Mouse (Mus musculus) frontal cortex, adult (tissue): ENCODE data around the gene Tdo2.

ENCODE experiments used
- ATAC-seq: cut with Nextera tagmentation; 2 replicates; pipeline ENCODE4 v1.9.2; 2017; ENCODE audit warnings: mild to moderate bottlenecking, moderate library complexity, mixed read lengths; ENCODE audit not compliant: low TSS enrichment

Tdo2 gene

GRCm38 (mm10) chr3:81976102-81976501 lies at the start of gene Tdo2:
TSS of gene Tdo2 (minus strand) at chr3:81976202.
- ATAC-seq, result no peak

GRCm38 (mm10) chr3:82023065-82023464 lies 47.1 kb upstream of the Tdo2 start:
- peak; percentile 66 for ATAC-seq

GRCm38 (mm10) chr3:82022421-82022920 lies 46.5 kb upstream of the Tdo2 start:
- no peak for ATAC-seq

- no peak for ATAC-seq
Measured at GRCm38 (mm10) chr3:82014148-82014703, 38.2 kb upstream of the Tdo2 start.

GRCm38 (mm10) chr3:82007002-82007401 lies 31.0 kb upstream of the Tdo2 start:
- ATAC-seq, result no peak

GRCm38 (mm10) chr3:81995988-81996387 lies 20.0 kb upstream of the Tdo2 start:
- ATAC-seq, result 0 out of 2 replicates have a peak, but pooled peaks have one; percentile 44

- ATAC-seq, result no peak
Measured at GRCm38 (mm10) chr3:81995371-81995770, 19.4 kb upstream of the Tdo2 start.

GRCm38 (mm10) chr3:81990531-81990930 lies 14.5 kb upstream of the Tdo2 start:
- no peak for ATAC-seq

GRCm38 (mm10) chr3:81989692-81990141 lies 13.7 kb upstream of the Tdo2 start:
- ATAC-seq, result no peak

GRCm38 (mm10) chr3:81987628-81988027 lies 11.6 kb upstream of the Tdo2 start:
- no peak for ATAC-seq

- ATAC-seq, result no peak
Measured at GRCm38 (mm10) chr3:81986103-81986502, 10.1 kb upstream of the Tdo2 start.

GRCm38 (mm10) chr3:81985100-81985499 lies 9.1 kb upstream of the Tdo2 start:
- no peak for ATAC-seq

GRCm38 (mm10) chr3:81983120-81983895 lies 7.3 kb upstream of the Tdo2 start:
- ATAC-seq, result no peak

GRCm38 (mm10) chr3:81981990-81982389 lies 6.0 kb upstream of the Tdo2 start, which contains the start of gene Asic5:
TSS of gene Asic5 (plus strand) at chr3:81982290.
- ATAC-seq, result no peak

- no peak for ATAC-seq
Measured at GRCm38 (mm10) chr3:81981576-81981975, 5.6 kb upstream of the Tdo2 start.

GRCm38 (mm10) chr3:81975607-81976006 lies 395 bp downstream of the Tdo2 start:
- ATAC-seq, result no peak

GRCm38 (mm10) chr3:81964596-81964995 lies 11.4 kb downstream of the Tdo2 start:
- no peak for ATAC-seq

GRCm38 (mm10) chr3:81963768-81964167 lies 12.2 kb downstream of the Tdo2 start:
- ATAC-seq, result peak; percentile 74

- ATAC-seq, result no peak
Measured at GRCm38 (mm10) chr3:81961336-81961735, 14.7 kb downstream of the Tdo2 start.

- ATAC-seq, result no peak
Measured at GRCm38 (mm10) chr3:81957484-81957883, 18.5 kb downstream of the Tdo2 start.

- ATAC-seq, result no peak
Measured at GRCm38 (mm10) chr3:81951785-81952184, 24.2 kb downstream of the Tdo2 start.

GRCm38 (mm10) chr3:81949048-81949447 lies 27.0 kb downstream of the Tdo2 start:
- no peak for ATAC-seq

GRCm38 (mm10) chr3:81944851-81945393 lies 31.1 kb downstream of the Tdo2 start:
- ATAC-seq, result no peak
